Mouse (Mus musculus): ENCODE data around the gene Itk. TPM values are rescaled to one million over a fixed set of nuclear protein-coding genes. Genes with fewer than 3 reads are reported as not detected.

The Itk gene
- polyA plus RNA-seq (2015; fragmentation: Illumina TruSeq; extraction: RNeasy Lipid Tissue Mini Kit (QIAGEN cat#74804); ENCODE audit: low read depth, low replicate concordance): 0.15 TPM

GRCm38 (mm10) chr11:46389336-46390117 lies at the start of gene Itk:
Itk (minus strand) TSS chr11:46389515.

GRCm38 (mm10) chr11:46436760-46437458 lies 47.6 kb upstream of the Itk start, which contains the start of gene Med7:
Med7 (plus strand) TSS chr11:46436925.

GRCm38 (mm10) chr11:46396167-46396859 lies 7.0 kb upstream of the Itk start, which contains the start of gene Fam71b:
Fam71b (plus strand) TSS chr11:46396559.

GRCm38 (mm10) chr11:46312523-46313035 lies 76.7 kb downstream of the Itk start, which contains the start of gene Cyfip2:
Cyfip2 (minus strand) TSS chr11:46312859.

Other genes starting within 250 kb of the Itk start
- gene Nipal4, start 223.0 kb downstream of the Itk start, polyA plus RNA-seq (2015; fragmentation: Illumina TruSeq; extraction: RNeasy Lipid Tissue Mini Kit (QIAGEN cat#74804); ENCODE audit: low read depth, low replicate concordance): 4.3 TPM
- gene Fndc9, start 154.0 kb downstream of the Itk start, polyA plus RNA-seq (2015; fragmentation: Illumina TruSeq; extraction: RNeasy Lipid Tissue Mini Kit (QIAGEN cat#74804); ENCODE audit: low read depth, low replicate concordance): 3.2 TPM
- 353 TPM for gene Cyfip2, start 76.7 kb downstream of the Itk start, polyA plus RNA-seq (2015; fragmentation: Illumina TruSeq; extraction: RNeasy Lipid Tissue Mini Kit (QIAGEN cat#74804); ENCODE audit: low read depth, low replicate concordance)
- not detected for gene Fam71b, start 7.0 kb upstream of the Itk start, polyA plus RNA-seq (2015; fragmentation: Illumina TruSeq; extraction: RNeasy Lipid Tissue Mini Kit (QIAGEN cat#74804); ENCODE audit: low read depth, low replicate concordance)
- gene Med7, start 47.4 kb upstream of the Itk start, polyA plus RNA-seq (2015; fragmentation: Illumina TruSeq; extraction: RNeasy Lipid Tissue Mini Kit (QIAGEN cat#74804); ENCODE audit: low read depth, low replicate concordance): 52.7 TPM
- gene Havcr2, start 65.4 kb upstream of the Itk start, polyA plus RNA-seq (2015; fragmentation: Illumina TruSeq; extraction: RNeasy Lipid Tissue Mini Kit (QIAGEN cat#74804); ENCODE audit: low read depth, low replicate concordance): 2.5 TPM
- not detected for gene Gm12169, start 134.7 kb upstream of the Itk start, polyA plus RNA-seq (2015; fragmentation: Illumina TruSeq; extraction: RNeasy Lipid Tissue Mini Kit (QIAGEN cat#74804); ENCODE audit: low read depth, low replicate concordance)
- not detected for gene BC053393, start 182.0 kb upstream of the Itk start, polyA plus RNA-seq (2015; fragmentation: Illumina TruSeq; extraction: RNeasy Lipid Tissue Mini Kit (QIAGEN cat#74804); ENCODE audit: low read depth, low replicate concordance)
- gene Dppa1, start 239.7 kb upstream of the Itk start, polyA plus RNA-seq (2015; fragmentation: Illumina TruSeq; extraction: RNeasy Lipid Tissue Mini Kit (QIAGEN cat#74804); ENCODE audit: low read depth, low replicate concordance): not detected

All from brain, adult 10 weeks (tissue).